Mouse (Mus musculus) kidney, embryonic 16.5 days (tissue): ENCODE data around the gene Krtcap2. TPM values are rescaled to one million over a fixed set of nuclear protein-coding genes. Genes with fewer than 3 reads are reported as not detected.
A peak's percentile ranks its signal among the peaks of the same experiment; 100 is the strongest.

Source experiments
- ATAC-seq: fragments of 200-750 bp; cut with Nextera tagmentation; 2 replicates; pipeline ENCODE4 v1.8.0; 2017; ENCODE audit warnings: moderate TSS enrichment; ENCODE audit not compliant: low FRiP score, low TSS enrichment
- H3K27ac ChIP-seq: fragments of 300-500 bp; sonication (generic); 2 replicates; pipeline ENCODE4 v1.5.1; 2014; ENCODE audit warnings: low read length
- H3K27me3 ChIP-seq: fragments of 300-500 bp; sonication (generic); 2 replicates; pipeline ENCODE4 v1.6.1; 2014; ENCODE audit warnings: low read length, control low read depth, mixed read lengths; ENCODE audit not compliant: insufficient read depth
- H3K36me3 ChIP-seq: fragments of 300-500 bp; sonication (generic); 2 replicates; pipeline ENCODE4 v1.6.1; 2014; ENCODE audit warnings: low read length, control low read depth, mixed read lengths; ENCODE audit not compliant: insufficient read depth
- H3K4me1 ChIP-seq: fragments of 300-500 bp; sonication (generic); 2 replicates; pipeline ENCODE4 v1.6.1; 2014; ENCODE audit warnings: low read length, control low read depth, mixed read lengths; ENCODE audit not compliant: insufficient read depth
- H3K4me2 ChIP-seq: fragments of 300-500 bp; sonication (generic); replicated peaks from 2 replicates; pipeline ENCODE4 v1.6.1; 2014; ENCODE audit warnings: low read depth, low read length
- H3K4me3 ChIP-seq: fragments of 300-500 bp; sonication (generic); 2 replicates; pipeline ENCODE4 v1.5.1; 2014; ENCODE audit warnings: mild to moderate bottlenecking, low read length
- H3K9ac ChIP-seq: fragments of 300-500 bp; sonication (generic); replicated peaks from 2 replicates; pipeline ENCODE4 v1.6.1; 2014; ENCODE audit warnings: low read length
- H3K9me3 ChIP-seq: fragments of 300-500 bp; sonication (generic); 2 replicates; pipeline ENCODE4 v1.6.1; 2016; ENCODE audit warnings: low read length, control low read depth
- WGBS: fragments of 180-500 bp; shearing (Covaris S2); extraction: QIAGEN DNeasy Blood & Tissue Kit; methylation state at CpG from one replicate; pipeline ENCODE4 v1.1.7; 2014; 5-methylcytosine and 5-hydroxymethylcytosine counted together
- polyA plus RNA-seq: library from polyadenylated mRNA; unstranded; fragments of >200 nt; fragmentation: Nextera tagmentation; extraction: Ambion mirVana; gene quantifications from 2 replicates; pipeline ENCODE4 v1.2.1, GENCODE M21; 2015

Krtcap2 gene
- polyA plus RNA-seq, 1 experiment from 2014 or later: 272 TPM

DNA sequence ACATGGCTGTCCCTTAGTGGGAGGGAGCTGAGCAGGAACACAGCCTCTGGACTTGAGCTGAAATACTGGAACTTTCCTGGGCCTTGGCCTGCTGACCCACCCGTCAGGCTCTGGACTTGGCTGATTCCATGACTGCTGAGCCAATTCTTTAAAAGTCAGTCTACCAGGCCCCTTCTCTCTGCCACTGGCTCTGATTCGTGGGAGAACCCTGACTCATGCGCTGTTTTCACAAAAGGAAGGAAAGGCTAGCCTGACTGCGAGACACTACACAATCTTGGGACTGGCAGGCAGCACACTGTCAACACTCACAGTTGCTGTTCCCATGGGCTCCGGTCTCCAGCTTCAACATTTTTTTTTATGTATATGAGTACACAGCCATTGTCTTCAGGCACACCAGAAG is 10.4 kb downstream of the Krtcap2 start:
- no peak for ATAC-seq
- 84% methylated on average over 5 of the region's 5 CpGs for WGBS

DNA sequence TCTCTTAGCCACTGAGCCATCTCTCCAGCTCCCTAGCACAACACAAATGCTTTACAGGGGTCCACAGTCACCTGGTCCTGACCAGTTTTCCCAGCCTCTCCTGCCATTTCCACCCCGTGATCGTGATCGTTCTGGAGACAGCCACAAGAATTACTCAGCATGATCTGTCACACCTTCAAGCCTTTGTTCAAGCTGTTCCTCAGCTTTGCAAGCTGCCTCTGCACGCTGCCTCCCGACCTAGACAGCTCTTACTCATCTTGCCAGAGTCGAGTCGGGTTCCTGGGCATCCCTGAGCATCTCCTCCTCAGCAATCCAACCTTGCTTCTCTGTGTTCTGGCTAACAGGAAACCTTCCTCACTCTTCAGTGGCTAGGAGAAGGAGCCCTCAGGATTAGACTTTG is 13.3 kb downstream of the Krtcap2 start, which contains the start of gene Dpm3:
TSS of gene Dpm3 (plus strand) at position 283 of the 400 bp plus-strand sequence.
- WGBS: 35% methylated on average over 7 of the region's 7 CpGs
- H3K27ac ChIP-seq: no peak within 1 kb of the TSS
- no peak within 1 kb of the TSS for H3K4me2 ChIP-seq
- H3K4me1 ChIP-seq: no peaks in the 10 kb centered on the region
- H3K27me3 ChIP-seq: no peaks in the 10 kb centered on the region
- H3K9me3 ChIP-seq: no peaks in the 10 kb centered on the region
- H3K9ac ChIP-seq: no peak within 1 kb of the TSS
- H3K4me3 ChIP-seq: no peak within 1 kb of the TSS
- no peak for ATAC-seq
- H3K36me3 ChIP-seq: no peaks in the 10 kb centered on the region

More for the DNA sequence above, 10.4 kb downstream of the Krtcap2 start:
- Histone ChIP-seq H3K4me1 (peaks cover 8% of the 10 kb centered on the region), H3K27ac (no peak overlapping the region), H3K4me3 (no peak overlapping the region), H3K9me3 (no peaks in the 10 kb centered on the region), H3K4me2 (no peak overlapping the region), H3K27me3 (no peaks in the 10 kb centered on the region), H3K36me3 (no peaks in the 10 kb centered on the region), H3K9ac (no peak overlapping the region)

DNA sequence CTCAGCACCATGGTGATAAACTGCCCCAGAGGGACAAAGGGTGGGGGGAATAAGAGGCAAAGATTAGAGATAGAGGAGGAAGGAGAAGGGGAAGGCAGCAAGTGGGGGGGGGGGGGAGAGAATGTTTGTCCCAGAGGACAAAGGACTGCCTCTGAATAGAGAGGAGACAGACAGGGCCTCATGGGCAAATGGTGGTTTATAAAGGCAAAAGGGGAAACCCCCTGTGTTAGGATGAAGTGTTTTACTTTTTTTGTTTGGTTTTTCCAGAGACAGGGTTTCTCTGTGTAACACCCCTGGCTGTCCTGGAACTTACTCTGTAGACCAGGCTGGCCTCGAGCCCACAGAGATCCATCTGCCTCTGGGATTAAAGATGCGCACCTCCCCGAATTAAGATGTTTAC is 14.4 kb downstream of the Krtcap2 start:
- no peak overlapping the region for H3K27ac ChIP-seq
- H3K27me3 ChIP-seq: no peaks in the 10 kb centered on the region
- no peaks in the 10 kb centered on the region for H3K9me3 ChIP-seq
- H3K4me3 ChIP-seq: no peak overlapping the region
- H3K9ac ChIP-seq: no peak overlapping the region
- no peak overlapping the region for H3K4me2 ChIP-seq
- H3K4me1 ChIP-seq: no peaks in the 10 kb centered on the region
- no peak for ATAC-seq
- 73% methylated on average over 3 of the region's 3 CpGs for WGBS
- H3K36me3 ChIP-seq: no peaks in the 10 kb centered on the region

DNA sequence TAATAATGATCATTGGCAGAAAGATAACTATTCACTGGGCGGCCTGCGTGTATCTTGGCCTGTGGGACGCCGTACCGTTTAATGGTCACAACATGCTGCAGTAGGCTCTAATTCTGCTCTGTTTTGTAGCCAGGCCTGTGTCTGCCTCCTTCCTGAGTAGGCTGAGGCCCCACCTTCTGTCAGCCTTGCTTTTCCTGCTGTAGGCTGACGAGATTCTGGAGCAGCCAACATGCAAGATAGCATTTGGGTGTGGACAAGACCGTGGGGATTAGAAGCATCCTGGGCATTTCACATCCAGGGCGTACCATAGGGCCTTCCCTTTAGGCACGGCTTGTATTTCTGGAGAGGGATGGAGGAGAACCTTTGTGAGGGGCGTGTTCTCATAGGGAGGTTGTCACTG is 16.7 kb downstream of the Krtcap2 start:
- ATAC-seq: no peak
- Histone ChIP-seq H3K4me3 (no peak overlapping the region), H3K4me1 (peaks cover 8% of the 10 kb centered on the region), H3K27ac (peak overlapping the region; percentile 31; the same call in 1 of the 2 replicates), H3K4me2 (no peak overlapping the region), H3K36me3 (no peaks in the 10 kb centered on the region), H3K9ac (no peak overlapping the region), H3K27me3 (no peaks in the 10 kb centered on the region), H3K9me3 (no peaks in the 10 kb centered on the region)
- WGBS: 67% methylated on average over 10 of the region's 10 CpGs

DNA sequence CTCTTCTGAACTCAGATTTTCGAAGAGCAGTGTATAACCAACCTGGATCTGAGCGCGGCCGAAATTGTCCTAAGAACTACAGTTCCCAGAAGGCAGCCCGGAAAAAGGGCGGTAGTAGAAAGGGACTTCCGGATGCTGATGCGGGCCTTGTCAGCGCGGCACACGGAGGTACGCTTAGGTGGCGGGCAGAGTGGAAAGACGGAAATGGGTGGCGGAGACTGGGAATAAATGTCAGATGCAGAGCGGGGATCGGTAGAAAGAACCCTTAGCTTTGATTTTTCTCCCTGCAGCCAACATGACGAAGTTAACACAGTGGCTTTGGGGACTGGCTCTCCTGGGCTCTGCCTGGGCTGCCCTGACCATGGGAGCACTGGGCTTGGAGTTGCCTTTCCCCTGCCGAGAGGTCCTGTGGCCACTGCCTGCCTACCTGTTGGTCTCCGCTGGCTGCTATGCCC is 20.7 kb downstream of the Krtcap2 start:
- peak overlapping the region; percentile 92 for H3K4me2 ChIP-seq
- peaks cover 38% of the 10 kb centered on the region for H3K4me1 ChIP-seq
- ATAC-seq: peak; percentile 76
- peak overlapping the region; percentile 65 for H3K27ac ChIP-seq
- peak overlapping the region; percentile 83 for H3K4me3 ChIP-seq
- under 1% methylated on average over 20 of the region's 20 CpGs for WGBS
- H3K36me3 ChIP-seq: 0 out of 2 replicates have a peak, but pooled peaks cover 3% of the 10 kb centered on the region
- H3K27me3 ChIP-seq: no peaks in the 10 kb centered on the region
- peak overlapping the region; percentile 90 for H3K9ac ChIP-seq
- no peaks in the 10 kb centered on the region for H3K9me3 ChIP-seq

DNA sequence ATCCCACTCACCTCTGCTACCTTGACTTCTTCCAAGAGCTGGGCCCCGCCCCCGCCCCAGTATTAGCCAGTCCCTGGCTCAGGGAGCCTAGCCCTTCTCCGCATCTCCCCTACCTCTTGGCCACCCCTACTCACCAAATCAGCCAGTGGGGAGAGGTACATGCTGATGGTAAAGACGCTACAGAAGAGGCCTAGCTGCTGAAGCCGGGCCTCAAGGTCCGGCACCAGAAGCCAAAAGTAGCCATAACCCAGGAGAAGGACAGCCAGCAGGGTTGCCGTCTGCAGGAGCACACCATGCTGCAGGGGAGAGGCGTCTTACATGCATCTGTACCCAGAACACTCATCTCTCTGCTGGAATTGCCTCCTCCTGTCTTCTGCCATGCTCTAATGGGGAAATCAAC is 23.1 kb downstream of the Krtcap2 start:
- peak overlapping the region; percentile 76; the same call in 1 of the 2 replicates for H3K4me2 ChIP-seq
- peaks cover 38% of the 10 kb centered on the region for H3K4me1 ChIP-seq
- no peak overlapping the region for H3K4me3 ChIP-seq
- no peak overlapping the region for H3K9ac ChIP-seq
- no peak overlapping the region for H3K27ac ChIP-seq
- H3K27me3 ChIP-seq: no peaks in the 10 kb centered on the region
- peaks cover 19% of the 10 kb centered on the region for H3K36me3 ChIP-seq
- ATAC-seq: no peak
- H3K9me3 ChIP-seq: no peaks in the 10 kb centered on the region
- WGBS: 68% methylated on average over 8 of the region's 8 CpGs

DNA sequence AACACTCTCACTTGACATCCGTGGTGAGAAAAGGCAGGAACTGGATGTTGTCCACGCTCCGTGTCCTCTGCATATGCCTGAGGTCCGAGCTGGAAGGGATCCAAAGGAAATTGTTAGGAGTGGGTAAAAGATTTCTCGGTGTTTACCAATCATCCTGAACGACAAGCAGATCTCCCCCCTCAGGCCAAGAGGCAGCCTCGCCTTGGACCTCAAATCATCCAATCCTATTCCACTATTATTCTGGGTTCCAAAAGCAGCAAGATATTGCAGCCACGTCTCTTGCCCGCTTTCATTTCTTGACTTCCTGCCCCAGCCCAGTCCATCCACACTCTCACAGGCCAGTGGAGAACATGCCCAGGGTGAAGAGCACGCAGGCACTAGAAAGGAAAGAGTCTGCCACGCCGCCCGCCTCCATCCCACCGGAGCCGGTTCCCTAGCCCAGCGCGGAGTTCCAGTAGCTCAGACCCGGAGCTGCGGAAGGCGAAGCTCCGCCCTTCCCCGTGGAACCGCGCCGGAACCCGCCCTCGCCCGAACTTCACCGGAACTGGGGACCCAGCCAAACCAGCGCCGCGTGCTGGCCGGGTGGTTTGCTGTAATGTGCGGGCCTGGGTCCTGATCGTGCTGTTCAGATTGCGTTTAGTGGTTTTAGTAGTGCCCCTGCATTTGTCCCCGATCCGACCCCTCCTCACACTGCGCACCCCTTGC is 24.4 kb downstream of the Krtcap2 start, which contains the start of gene Slc50a1:
TSS of gene Slc50a1 (minus strand) at position 520 of the 705 bp plus-strand sequence.
- Histone ChIP-seq H3K9me3 (no peaks in the 10 kb centered on the region), H3K4me1 (peaks cover 38% of the 10 kb centered on the region), H3K27ac (peak within 1 kb of the TSS; percentile 88), H3K27me3 (no peaks in the 10 kb centered on the region), H3K4me3 (peak within 1 kb of the TSS; percentile 62), H3K36me3 (peaks cover 24% of the 10 kb centered on the region), H3K4me2 (peak within 1 kb of the TSS; percentile 76), H3K9ac (peak within 1 kb of the TSS; percentile 77)
- 2% methylated on average over 39 of the region's 39 CpGs for WGBS
- ATAC-seq: peak; percentile 43; the same call in 1 of the 2 replicates

DNA sequence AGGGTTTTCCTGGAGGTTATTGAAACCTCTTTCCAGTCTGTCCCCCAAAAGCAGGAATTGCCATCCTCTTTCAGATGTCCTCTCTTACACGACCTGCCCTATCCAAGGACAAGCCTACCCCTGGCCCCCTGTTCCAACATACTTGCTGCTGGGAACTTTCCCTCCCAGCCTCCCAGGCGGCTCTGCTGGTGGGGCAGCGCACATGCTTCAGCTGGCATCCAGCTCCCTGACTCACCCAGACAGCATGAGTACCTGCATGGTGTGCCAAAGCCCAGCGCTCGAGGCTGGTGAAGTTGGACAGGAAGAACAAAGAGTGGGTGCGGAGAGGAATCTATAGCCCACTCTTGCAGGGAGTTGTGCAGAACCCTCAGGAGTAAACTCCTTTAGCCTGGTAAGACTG is 25.1 kb downstream of the Krtcap2 start:
- Histone ChIP-seq H3K4me2 (peak overlapping the region; percentile 76), H3K36me3 (peaks cover 31% of the 10 kb centered on the region), H3K9ac (peak overlapping the region; percentile 77), H3K27ac (peak overlapping the region; percentile 88), H3K9me3 (no peaks in the 10 kb centered on the region), H3K27me3 (no peaks in the 10 kb centered on the region), H3K4me1 (peaks cover 40% of the 10 kb centered on the region), H3K4me3 (peak overlapping the region; percentile 62)
- no peak for ATAC-seq
- 65% methylated on average over 6 of the region's 6 CpGs for WGBS

DNA sequence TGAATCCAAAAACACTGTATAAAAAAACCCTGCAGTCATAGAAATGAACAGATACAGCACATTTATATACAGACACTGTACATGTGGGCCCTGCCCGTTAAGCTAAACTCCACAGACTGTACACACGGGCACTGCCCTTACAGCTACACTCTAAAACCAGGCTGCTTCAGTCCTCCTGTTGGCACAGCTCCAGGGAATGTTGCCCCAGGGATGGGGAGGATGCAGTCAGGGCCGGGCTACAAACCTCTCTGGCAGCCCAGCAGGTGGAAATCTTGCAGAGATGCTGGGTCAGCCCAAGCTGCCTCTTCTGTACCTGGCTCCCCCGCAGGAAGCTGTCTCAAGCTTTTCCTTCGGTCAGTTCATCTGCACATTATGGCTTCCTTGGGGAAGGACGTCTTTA is 26.0 kb downstream of the Krtcap2 start:
- WGBS: 68% methylated on average over 6 of the region's 6 CpGs
- Histone ChIP-seq H3K27me3 (no peaks in the 10 kb centered on the region), H3K9ac (no peak overlapping the region), H3K27ac (no peak overlapping the region), H3K4me1 (peaks cover 46% of the 10 kb centered on the region), H3K4me2 (no peak overlapping the region), H3K36me3 (peaks cover 33% of the 10 kb centered on the region), H3K4me3 (no peak overlapping the region), H3K9me3 (no peaks in the 10 kb centered on the region)
- ATAC-seq: no peak

DNA sequence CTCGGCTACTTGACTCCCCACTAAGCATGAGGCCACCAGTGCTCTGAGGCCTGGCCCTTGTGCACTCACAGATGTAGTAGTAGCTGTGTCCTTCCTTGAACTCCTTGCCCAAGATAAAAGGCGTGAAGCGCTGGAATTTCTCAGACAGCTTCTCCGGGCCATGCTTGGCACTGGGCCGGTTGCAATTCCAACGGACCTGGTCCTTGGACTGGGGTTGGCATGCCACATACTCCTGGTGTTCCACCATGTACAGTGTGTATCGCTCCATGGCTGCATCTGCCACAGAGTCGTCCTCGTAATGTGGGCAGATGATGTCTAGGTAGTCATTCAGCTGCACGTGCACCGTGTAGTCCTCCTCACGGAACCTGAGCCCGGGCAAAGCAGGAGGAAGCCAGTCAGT is 30.3 kb downstream of the Krtcap2 start:
- 92% methylated on average over 13 of the region's 13 CpGs for WGBS
- no peak overlapping the region; the same call in 1 of the 2 replicates for H3K4me2 ChIP-seq
- ATAC-seq: no peak
- H3K27ac ChIP-seq: no peak overlapping the region
- H3K36me3 ChIP-seq: peaks cover 30% of the 10 kb centered on the region
- H3K27me3 ChIP-seq: no peaks in the 10 kb centered on the region
- H3K4me3 ChIP-seq: no peak overlapping the region
- H3K9ac ChIP-seq: no peak overlapping the region
- H3K9me3 ChIP-seq: no peaks in the 10 kb centered on the region
- H3K4me1 ChIP-seq: peaks cover 36% of the 10 kb centered on the region
